Mouse (Mus musculus): Measurements from ENCODE around the gene Col4a2.

The Col4a2 gene

GRCm38 (mm10) chr8:11421968-11422367, 109.4 kb downstream of the Col4a2 start:
- no peak for DNase-seq

GRCm38 (mm10) chr8:11423091-11423490, 110.5 kb downstream of the Col4a2 start:
- DNase-seq = no peak

GRCm38 (mm10) chr8:11430688-11431087, 118.1 kb downstream of the Col4a2 start:
- DNase-seq = no peak

- no peak for DNase-seq
Measured at GRCm38 (mm10) chr8:11437862-11438261, 125.3 kb downstream of the Col4a2 start.

- no peak for DNase-seq
Measured at GRCm38 (mm10) chr8:11441291-11441690, 128.7 kb downstream of the Col4a2 start.

- DNase-seq = no peak
Measured at GRCm38 (mm10) chr8:11443611-11444010, 131.0 kb downstream of the Col4a2 start.

GRCm38 (mm10) chr8:11444216-11444615, 131.6 kb downstream of the Col4a2 start:
- DNase-seq = no peak

- DNase-seq = no peak
Measured at GRCm38 (mm10) chr8:11445790-11446189, 133.2 kb downstream of the Col4a2 start.

- DNase-seq = no peak
Measured at GRCm38 (mm10) chr8:11447910-11448570, 135.4 kb downstream of the Col4a2 start.

- DNase-seq = no peak
Measured at GRCm38 (mm10) chr8:11450184-11451113, 137.8 kb downstream of the Col4a2 start.

- DNase-seq = no peak
Measured at GRCm38 (mm10) chr8:11452152-11452551, 139.5 kb downstream of the Col4a2 start.

- DNase-seq = no peak
Measured at GRCm38 (mm10) chr8:11452559-11452958, 140.0 kb downstream of the Col4a2 start.

GRCm38 (mm10) chr8:11452974-11453373, 140.4 kb downstream of the Col4a2 start:
- DNase-seq = no peak

GRCm38 (mm10) chr8:11454228-11454627, 141.6 kb downstream of the Col4a2 start:
- no peak for DNase-seq

- no peak for DNase-seq
Measured at GRCm38 (mm10) chr8:11457278-11457677, 144.7 kb downstream of the Col4a2 start.

GRCm38 (mm10) chr8:11457981-11458836, 145.6 kb downstream of the Col4a2 start:
- no peak for DNase-seq

- DNase-seq = no peak
Measured at GRCm38 (mm10) chr8:11459016-11459415, 146.4 kb downstream of the Col4a2 start.

- no peak for DNase-seq
Measured at GRCm38 (mm10) chr8:11460934-11461333, 148.3 kb downstream of the Col4a2 start.

- DNase-seq = peak; percentile 72
Measured at GRCm38 (mm10) chr8:11461847-11462246, 149.2 kb downstream of the Col4a2 start.

- DNase-seq = no peak
Measured at GRCm38 (mm10) chr8:11462641-11463040, 150.0 kb downstream of the Col4a2 start.

- no peak for DNase-seq
Measured at GRCm38 (mm10) chr8:11463541-11463888, 150.9 kb downstream of the Col4a2 start.

GRCm38 (mm10) chr8:11463889-11464706, 151.5 kb downstream of the Col4a2 start:
- DNase-seq = no peak

GRCm38 (mm10) chr8:11464707-11464964, 152.0 kb downstream of the Col4a2 start:
- DNase-seq = no peak

All from cerebellum, adult 9-11 months (tissue).